Mouse (Mus musculus) G1E-ER4 (cell line): Measurements from ENCODE around the gene Hectd4. TPM values are rescaled to one million over a fixed set of nuclear protein-coding genes. Genes with fewer than 3 reads are reported as not detected.

Experiments used
- GATA1 ChIP-seq: IDR thresholded peaks from one replicate; pipeline ENCODE4 v1.8.0; 2012; ENCODE audit warnings: low read length, inconsistent platforms
- polyA plus RNA-seq: library from polyadenylated mRNA; stranded (reverse); fragments of >175 nt; gene quantifications from 2 replicates; pipeline ENCODE4 v1.2.3, GENCODE M21; 2012

Hectd4 gene
- polyA plus RNA-seq, 1 experiment, result 15.6 TPM

- TF ChIP-seq GATA1, result no peak
These were observed 167.1 kb downstream of the Hectd4 start for GRCm38 (mm10) chr5:121387126-121387525.

GRCm38 (mm10) chr5:121389106-121389505, 169.1 kb downstream of the Hectd4 start:
- no peak for TF ChIP-seq GATA1

- TF ChIP-seq GATA1, result no peak
These were observed 169.7 kb downstream of the Hectd4 start for GRCm38 (mm10) chr5:121389691-121390090.

- no peak for TF ChIP-seq GATA1
These were observed 172.8 kb downstream of the Hectd4 start for GRCm38 (mm10) chr5:121392667-121393380.

- no peak for TF ChIP-seq GATA1
These were observed 173.4 kb downstream of the Hectd4 start for GRCm38 (mm10) chr5:121393402-121393801.

- TF ChIP-seq GATA1, result no peak
These were observed 175.6 kb downstream of the Hectd4 start for GRCm38 (mm10) chr5:121395621-121396020.

- no peak for TF ChIP-seq GATA1
These were observed 177.4 kb downstream of the Hectd4 start, which contains the start of gene Naa25 for GRCm38 (mm10) chr5:121397187-121398145. Naa25 (plus strand) TSS chr5:121397936.

GRCm38 (mm10) chr5:121398146-121398964, 178.3 kb downstream of the Hectd4 start:
- no peak for TF ChIP-seq GATA1

- no peak for TF ChIP-seq GATA1
These were observed 179.0 kb downstream of the Hectd4 start for GRCm38 (mm10) chr5:121398965-121399462.

- TF ChIP-seq GATA1, result no peak
These were observed 179.5 kb downstream of the Hectd4 start for GRCm38 (mm10) chr5:121399540-121399939.

- no peak for TF ChIP-seq GATA1
These were observed 180.0 kb downstream of the Hectd4 start for GRCm38 (mm10) chr5:121400064-121400463.

- no peak for TF ChIP-seq GATA1
These were observed 180.8 kb downstream of the Hectd4 start for GRCm38 (mm10) chr5:121400849-121401248.

- no peak for TF ChIP-seq GATA1
These were observed 187.8 kb downstream of the Hectd4 start for GRCm38 (mm10) chr5:121407856-121408255.

- TF ChIP-seq GATA1, result no peak
These were observed 191.0 kb downstream of the Hectd4 start for GRCm38 (mm10) chr5:121410975-121411374.

Other genes starting within 250 kb of the Hectd4 start
- gene Rph3a, start 210.1 kb upstream of the Hectd4 start, polyA plus RNA-seq, result not detected in 2 replicates
- gene Ptpn11, start 28.8 kb upstream of the Hectd4 start, polyA plus RNA-seq, result 29.3 and 31.0 TPM in 2 replicates
- 121 and 756 TPM in 2 replicates for gene Rpl6, start 15.7 kb upstream of the Hectd4 start, polyA plus RNA-seq
- 14.7 and 17.8 TPM in 2 replicates for gene Trafd1, start 165.4 kb downstream of the Hectd4 start, polyA plus RNA-seq
- gene Naa25, start 177.7 kb downstream of the Hectd4 start, polyA plus RNA-seq, result 5.2 and 5.3 TPM in 2 replicates
- 2.0 TPM in 2 replicates for gene Tmem116, start 231.7 kb downstream of the Hectd4 start, polyA plus RNA-seq
- gene Erp29, start 232.3 kb downstream of the Hectd4 start, polyA plus RNA-seq, result 214 and 282 TPM in 2 replicates